Mouse (Mus musculus) cerebellum, postnatal 25 days (tissue): ENCODE data around the gene Ticrr.

Experiments
- DNase-seq, 2 experiments: peaks; one replicate each; pipeline ENCODE4 v3.0.0; 2021; ENCODE audit warnings: mixed read lengths in 2 of 2

The Ticrr gene

DNA sequence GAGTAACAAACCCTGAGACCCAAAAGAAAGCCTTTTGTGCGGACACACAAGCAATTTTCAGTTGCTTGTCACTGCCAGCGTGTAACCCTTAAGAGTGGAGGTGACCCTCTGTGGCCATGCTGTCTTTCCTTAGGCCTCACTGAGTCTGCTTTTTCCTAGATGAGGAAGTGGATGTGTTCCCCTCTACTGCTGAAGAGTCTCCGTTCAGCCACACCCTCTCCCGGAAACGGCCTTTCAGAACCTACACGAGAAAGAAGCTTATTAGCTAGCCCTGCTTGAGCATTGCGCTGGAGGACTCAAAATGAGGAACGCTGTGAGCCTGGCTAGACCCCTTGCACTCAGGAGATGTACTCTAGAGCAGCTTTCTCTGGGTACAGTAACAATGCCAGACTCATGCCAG lies 36.5 kb downstream of the Ticrr start:
- DNase-seq, result no peak

DNA sequence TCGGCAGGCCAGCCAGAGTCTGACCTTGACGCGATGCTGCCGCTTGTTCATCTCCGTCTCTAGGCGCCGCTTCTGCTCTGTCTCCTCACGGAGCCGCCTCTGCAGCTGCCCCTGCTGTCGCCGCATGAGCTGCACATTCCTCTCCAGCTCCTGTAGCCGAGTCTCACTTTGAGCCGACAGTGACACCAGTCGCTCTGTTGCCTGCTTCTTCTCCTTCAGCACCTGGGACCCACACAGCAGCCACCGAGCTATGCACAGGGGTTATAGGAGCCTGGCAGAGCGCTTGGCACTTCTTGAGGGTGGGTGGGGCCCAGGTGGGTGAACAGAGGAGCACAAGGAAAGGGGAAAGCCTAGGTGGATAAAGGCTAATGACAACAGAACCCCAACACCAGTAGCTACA lies 42.8 kb downstream of the Ticrr start:
- DNase-seq, result no peak

DNA sequence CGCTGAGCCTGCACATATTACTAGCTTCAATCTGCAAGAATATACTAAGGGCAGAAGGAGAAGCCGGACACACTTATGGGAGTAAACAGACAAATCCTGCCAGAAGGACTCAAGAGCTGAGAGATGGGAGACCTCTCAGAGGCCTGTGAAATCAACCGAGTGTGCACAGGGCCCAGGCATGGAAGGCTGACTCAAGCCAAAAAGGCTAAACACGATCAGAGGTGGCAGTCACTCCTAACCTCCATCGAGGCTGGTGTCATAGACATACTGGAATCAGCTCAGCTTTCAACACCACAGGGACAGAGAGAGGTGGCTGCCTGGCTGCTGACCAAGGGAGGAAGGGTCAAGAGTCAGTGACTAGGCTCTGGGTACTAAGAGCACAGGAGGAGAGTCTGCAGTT lies 45.2 kb downstream of the Ticrr start:
- DNase-seq, result no peak

DNA sequence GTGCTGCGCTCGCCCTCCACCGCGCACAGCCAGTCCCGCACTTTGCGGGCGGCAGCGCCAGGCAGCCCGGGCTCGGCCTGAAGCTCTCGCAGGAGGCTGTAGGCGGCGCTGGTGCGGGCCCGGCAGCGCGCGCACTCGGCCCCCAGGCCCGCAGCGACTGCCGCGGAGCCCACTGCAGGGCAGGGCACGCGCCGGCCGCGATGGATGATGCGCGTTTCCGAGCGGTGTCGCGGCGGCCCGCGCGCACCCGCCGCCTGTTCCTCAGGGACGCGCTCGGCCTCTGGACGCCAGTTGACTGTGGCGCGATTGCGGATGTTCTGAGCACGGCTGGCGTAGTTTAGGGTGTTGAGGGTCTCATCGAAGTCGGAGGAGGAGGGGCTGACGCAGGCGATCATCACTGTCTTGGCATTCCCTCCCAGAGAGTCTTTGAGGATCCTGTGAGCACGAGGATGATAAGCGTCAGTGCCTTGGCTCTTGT lies 50.2 kb downstream of the Ticrr start:
- peak; percentile 73 to 85 for DNase-seq

DNA sequence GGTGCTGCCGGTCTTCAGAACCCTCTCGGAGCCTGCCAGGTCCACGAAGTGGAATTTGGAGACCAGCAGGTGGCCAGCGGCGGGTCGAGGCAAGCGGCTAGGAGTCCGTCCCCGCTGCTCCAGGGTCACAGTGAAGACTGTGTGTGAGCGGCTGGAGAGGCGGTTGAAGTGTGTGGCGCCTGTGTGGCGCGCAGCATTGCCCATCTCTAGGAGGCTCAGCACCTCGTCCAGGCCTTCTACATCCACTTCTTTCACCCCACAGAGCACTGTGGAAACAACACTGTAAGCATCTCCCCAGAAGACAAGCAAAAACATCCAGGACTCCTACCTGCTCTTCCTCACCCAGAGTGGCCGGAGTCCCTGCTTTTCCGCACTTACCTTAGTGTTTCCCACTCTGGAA lies 50.8 kb downstream of the Ticrr start:
- DNase-seq, result peak; percentile 45

DNA sequence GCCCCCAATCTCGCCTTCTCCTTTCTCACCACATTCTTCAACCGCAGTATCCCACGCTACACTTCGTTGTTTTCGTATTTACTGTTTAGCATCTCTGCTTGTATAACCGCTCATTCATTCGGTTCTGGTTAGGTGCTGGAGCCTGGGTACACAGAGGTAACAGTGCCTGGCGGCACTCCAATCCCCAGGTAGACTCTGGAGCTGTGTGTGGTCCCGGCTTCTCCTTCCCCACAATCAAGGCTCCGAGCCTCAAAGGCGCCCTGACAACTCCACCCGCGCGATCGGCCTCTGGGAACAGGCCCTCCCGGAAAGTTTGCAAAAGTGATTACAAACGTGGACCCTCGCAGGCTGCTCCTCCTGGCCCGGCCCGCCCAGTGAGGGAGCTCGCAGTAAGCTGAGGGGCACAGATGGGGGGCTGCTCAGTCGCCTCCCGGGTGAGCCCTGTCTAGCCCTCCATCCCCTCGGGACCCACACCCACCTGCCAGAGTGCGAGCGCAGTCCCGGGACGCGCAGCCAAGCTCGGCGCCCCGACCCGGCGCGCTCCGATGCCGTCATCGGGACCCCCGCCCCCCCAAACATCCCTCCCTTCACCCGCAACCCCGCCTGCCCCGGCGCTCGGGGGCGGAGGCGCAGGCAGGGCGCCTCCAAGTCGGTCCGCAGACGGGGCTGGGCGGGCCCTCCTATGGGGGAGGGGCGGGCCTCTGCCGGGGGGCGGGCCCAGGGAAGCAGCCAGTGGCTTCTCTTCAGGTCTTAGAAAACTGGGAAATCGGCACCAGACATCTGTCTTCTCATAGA lies 55.4 kb downstream of the Ticrr start, which contains the start of gene Kif7:
Kif7 (minus strand) TSS at position 534 of the 795 bp plus-strand sequence.
- DNase-seq, result peak; percentile 29 to 62

DNA sequence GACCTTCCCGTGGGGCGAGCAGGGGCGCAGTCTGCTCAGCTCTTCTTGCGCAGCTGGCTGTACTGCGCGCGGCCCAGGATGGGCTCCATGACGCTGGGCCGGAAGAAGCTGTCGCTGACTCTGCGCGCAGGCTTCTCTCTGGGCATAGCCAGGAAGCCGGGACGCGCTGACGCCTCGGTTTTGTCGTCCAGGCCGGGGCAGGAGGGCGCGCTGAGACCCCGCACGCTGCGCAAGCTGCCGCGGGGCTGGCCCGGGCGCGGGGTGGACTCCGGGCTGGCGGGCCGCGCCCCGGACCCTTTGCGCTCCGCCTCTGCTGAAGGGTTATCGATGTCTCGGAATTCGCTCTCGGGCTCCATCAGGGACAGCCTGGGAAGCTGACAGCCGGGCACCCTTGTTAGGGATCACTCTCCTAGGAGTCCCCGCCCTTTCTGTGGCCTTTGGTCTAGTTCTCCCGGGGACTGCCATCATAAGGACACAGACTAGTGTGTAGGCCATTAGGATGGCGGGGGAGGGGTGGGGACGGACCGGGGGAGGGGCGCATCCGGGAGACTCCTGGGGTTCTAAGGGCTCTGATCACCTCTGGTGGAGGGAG lies 61.5 kb downstream of the Ticrr start:
- no peak for DNase-seq

DNA sequence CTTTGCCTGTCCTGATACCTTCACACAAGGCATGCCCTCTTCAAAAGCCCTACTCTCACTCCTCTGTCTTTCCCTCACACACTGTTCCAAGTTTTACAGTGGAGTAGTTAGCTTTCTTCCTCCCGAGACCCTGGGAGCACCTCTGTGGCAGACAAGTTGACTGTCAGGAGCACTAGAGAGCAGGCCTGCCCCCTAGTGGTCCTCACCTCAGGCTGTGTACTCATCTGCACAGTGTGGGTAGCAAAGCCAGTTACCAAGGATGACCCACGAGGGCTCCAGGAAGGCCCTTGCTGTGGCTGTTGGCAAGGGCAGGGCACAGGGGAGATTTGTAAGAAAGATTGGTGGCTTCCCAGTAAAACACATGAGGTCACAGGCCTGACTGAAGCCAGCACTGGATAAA lies 67.1 kb downstream of the Ticrr start:
- peak; percentile 29 to 68 for DNase-seq

DNA sequence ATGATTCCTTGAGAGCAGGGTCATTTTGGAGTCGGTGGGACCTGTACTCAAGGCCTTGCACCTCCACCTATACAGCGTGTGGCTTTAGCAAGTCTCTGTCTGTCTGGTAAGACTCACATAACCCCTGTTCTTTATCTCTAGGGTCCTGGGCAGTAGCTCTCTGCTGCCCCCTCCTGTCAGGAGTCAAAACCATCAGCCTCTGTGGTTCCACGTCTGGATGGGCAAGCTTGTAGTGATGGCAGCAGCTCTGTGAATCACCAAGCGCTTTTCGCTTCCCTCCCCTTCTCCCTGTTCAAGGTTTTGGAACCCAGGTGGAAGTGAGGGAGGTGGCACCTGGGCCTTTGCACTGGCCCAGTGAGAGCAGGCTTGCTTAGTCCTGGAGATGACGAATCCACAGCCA lies 68.2 kb downstream of the Ticrr start:
- peak; percentile 34 to 60 for DNase-seq

DNA sequence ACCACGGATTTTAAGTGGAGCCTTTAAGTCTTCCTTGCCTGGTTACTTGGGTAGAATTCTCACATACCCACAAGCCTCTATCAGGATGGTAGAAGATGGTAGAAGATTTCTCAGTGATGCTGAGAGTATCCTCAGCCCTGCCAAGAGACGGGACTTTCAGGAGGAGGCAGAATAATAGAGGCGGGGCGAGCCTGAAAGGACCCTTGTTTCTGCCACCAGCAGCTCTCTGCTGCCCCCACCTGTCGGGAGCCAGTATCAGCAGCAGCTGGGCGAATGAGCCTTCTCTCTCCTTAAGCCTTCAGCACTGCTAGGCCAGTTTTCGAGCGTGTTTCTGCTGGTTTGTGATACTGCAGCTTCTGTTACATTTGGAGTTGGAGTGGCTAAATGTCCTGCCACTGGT lies 69.2 kb downstream of the Ticrr start:
- DNase-seq, result peak; percentile 55 to 75

DNA sequence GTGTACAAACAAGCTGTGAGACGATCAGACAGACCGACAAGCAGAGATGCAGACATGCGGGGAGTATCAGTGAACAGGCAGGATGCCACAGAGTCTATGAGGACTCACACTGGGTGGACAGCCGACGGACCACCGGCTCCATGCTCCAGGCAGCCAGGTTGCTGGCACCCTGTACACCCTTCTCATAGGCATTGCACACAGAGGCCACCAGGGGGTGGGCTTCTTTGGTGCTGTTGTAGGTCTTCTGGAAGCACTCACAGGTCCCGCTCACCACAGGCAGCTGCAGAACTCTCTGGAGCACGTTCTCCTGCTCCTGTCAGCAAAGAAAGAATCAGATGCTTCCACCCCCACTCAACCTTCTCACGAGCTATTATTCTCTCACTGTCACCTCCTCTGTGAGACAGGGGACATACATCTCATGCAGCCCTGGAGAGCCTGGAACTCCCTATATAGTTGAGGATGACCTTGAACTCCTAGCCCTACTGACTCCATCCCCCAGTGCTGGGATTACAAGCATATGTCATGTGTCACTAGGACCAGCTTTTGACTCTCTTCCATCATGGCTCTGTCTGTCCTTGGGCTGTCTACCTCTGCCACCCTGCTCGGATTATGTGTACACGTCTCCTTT lies 69.9 kb downstream of the Ticrr start:
- no peak for DNase-seq

DNA sequence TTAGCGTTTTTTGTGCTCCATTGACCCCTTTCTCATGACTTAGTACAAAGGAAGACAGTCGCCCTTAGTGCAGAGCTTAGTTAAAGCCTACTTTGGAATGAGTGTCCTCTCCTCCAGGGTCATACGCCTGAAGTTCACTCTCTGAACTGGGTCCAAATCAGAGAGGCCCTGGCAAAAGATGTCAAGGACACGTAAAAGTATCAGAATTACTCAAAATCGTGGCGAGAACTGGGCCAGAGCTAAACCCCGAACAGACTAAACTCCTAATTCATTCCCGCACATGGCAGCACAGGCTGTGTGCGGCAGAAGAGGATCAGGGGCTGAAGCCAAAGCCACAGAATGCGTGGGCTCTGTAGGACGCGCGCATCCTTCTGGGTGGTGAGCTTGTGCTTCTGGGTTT lies 71.4 kb downstream of the Ticrr start:
- no peak for DNase-seq

DNA sequence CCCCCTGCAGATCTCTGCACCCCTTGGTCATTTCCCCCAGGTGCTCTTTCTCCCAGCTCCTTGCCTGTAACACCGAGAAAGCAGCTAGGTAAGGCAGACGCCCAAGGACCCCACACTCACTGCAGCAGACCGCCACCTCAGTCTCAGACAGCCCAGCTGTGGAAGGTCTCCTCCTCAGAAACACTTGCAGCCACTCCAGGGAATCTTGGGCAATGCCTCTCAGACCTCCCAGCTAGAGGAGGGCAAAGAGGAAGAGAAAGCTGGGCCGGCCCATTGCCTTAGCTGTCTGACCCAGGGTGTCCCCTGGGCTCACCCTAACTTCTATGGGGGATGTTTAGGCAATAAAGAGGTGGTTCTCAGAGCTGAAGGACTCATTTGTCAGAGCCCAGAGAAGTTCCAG lies 72.6 kb downstream of the Ticrr start, which contains the start of gene Plin1:
Plin1 (minus strand) TSS at position 282 of the 400 bp plus-strand sequence.
- no peak for DNase-seq

DNA sequence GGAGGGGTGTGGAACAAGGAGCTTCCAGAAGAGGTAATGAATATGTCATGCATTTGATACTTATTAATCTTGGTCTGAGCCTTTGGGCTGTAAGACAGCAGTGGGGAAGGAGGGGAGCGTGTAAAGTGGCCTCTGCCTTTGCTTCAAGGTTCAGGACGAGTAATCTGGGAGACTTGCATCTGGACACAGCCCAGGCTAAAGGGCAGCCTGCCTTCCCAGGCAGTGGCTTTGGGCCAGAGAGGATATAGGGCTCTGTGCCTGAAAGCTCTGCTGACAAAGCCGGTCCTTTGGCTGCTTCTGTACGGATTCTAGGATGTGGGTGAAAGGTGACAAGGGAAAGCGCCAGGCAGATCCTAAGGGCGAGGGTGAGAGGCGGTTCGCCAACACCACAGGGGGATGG lies 74.6 kb downstream of the Ticrr start:
- no peak for DNase-seq

DNA sequence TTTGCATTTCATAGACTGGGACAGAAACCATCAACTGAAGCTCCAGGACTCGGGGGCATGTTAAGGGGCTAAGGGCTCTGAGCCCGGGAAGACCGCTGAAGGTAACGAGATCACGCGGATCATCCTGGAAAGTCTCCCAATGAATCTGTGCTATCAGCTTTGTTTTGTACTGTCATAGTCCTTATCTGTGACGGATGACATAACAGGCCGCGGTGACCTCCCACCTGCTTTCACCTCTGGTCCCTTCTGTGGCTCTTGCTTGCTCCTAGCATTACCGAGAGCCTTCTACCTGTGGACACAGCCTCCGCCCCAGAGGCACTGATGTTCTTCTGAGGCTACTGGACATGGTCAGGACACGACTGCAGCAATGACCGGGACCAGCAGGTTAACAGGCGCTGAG lies 76.5 kb downstream of the Ticrr start:
- DNase-seq, result no peak

DNA sequence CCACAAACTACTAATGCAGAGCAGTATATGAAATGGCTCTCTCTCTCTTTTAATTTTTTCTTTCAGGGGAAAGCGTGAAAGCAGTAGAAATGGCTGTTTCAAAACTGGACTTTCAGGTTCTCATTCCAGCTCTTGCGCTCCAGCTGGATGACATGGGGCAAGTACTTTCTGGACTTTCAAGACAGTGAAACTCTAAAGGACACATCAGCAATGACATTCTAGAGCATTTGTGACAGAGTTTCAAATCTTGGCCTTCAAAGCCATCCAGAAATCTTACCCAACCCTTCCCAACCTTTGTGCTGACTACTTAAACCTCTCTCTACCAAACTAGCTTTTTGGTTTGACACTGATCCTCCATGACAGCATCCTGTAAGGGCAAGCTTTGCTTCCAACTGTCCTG lies 78.9 kb downstream of the Ticrr start:
- DNase-seq, result no peak

DNA sequence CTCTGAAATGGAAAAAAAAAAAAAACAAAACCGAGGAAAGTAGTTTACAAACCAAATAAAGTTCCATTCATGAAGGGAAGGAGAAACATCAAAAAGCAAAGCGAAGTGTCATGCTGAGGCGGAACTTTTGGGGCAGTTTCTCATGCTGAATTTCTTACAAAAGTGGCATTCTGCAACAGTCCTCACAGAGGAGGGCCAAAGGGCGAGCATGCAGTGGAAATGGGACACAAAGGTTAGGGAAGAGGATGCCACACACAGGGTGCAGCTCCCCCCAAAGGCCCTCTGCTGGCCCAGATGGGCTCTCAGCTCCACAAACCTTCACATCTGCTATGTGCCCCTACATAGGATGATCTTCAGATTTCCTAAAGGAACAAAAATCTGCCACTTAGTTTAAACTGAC lies 80.3 kb downstream of the Ticrr start:
- no peak for DNase-seq

DNA sequence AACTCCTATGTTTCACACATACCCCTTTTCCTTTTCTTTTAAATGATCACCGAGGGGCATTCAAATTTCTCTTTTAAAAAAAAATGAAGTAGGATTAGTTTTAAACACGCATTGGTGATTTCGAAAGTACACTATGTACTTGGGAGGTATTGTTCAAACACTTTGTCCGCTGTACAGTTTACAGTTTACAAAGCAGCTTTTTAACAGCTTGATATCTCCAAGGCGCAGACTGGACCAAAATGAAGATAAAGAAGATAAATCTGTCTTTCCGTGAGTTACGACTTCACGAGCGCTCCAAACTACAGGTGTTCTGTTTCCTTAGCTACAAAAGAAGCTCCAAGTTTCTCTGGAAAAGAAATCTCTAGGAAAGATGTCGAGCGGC lies 82.3 kb downstream of the Ticrr start:
- DNase-seq, result no peak

DNA sequence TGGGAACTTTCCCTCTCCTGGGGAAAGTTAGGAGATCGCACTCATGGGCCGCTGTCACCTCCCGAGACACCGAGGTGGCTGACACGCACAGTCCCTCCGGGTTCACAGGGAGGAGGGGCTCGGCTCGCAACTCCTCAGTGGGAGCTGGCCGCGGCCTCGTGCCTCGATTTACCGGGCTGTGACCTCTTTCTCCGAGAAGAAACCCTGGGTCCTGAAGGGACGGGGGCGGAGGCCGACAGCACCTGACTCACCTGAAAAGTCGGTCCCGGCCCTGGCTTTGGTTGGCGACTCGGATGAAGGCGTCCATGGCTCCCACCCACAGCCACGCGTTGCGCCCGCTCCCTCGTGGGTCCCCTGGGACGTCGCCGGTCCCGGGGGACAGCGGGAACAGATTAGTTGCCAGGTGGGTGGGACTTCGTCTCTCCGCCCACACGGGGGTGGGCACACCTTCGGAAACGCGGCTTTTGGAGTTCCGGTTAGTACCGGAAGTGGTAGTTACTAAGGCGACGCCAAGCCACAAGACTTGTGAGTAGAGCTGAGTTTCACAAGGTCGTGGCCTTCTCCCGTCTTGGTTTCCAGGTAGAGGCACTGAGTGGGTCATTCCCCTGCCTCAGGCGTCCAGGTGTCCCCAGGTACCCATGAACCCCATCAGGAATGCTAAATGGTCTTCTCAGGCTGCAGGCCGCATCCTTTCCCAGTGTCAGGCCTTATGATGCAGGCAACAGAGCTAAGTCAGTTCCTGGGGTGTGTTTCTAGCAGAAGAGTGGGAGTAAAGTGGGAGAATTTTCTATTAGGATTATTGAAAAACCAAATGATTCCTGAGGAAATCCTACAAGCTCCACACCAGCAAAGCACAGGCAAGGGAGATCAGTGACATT lies 82.9 kb downstream of the Ticrr start, which contains the start of the genes Pex11a and Wdr93:
Pex11a (minus strand) TSS at position 473 of the 878 bp plus-strand sequence.
Wdr93 (plus strand) TSS at position 505 of the 878 bp plus-strand sequence.
- DNase-seq, result peak; percentile 72 to 82

DNA sequence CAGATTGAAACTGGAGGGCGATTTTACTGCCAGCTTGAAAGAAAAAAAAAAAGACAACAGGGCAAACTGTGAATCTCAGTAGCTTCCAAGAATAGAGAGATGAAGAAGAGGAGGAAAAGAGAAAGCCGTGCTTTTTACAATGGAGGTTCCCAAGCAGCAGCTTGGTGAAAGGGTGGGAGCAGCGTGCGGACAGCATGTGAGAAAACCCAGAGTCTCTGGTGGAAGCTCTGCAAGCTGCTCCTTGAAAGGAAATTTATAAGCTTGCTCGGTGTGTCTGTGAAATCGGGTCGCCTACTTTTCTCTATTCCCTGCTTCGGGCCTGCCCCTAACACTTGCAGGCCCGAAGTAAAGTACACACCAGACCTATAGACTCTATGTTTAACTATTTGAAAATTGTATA lies 84.1 kb downstream of the Ticrr start:
- DNase-seq, result no peak

DNA sequence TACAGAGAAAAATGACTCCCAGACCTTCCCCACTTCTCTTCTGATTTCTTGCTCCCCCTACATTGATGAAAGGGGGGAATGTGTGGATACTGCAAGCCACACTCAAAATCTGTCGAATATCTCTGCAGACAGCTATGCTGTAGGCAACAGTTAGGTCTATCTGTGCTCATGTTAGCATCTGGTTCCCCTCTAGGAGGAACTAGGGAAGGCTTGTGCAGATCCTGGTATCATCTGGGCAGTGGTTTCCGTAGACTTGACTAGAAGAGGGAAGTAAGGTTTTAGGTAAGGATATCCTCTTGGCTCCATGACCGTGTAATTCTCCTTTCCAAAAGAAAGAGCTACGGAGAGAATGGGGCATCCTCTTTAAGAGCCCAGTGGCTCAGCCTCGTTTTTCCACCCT lies 84.6 kb downstream of the Ticrr start:
- no peak for DNase-seq

DNA sequence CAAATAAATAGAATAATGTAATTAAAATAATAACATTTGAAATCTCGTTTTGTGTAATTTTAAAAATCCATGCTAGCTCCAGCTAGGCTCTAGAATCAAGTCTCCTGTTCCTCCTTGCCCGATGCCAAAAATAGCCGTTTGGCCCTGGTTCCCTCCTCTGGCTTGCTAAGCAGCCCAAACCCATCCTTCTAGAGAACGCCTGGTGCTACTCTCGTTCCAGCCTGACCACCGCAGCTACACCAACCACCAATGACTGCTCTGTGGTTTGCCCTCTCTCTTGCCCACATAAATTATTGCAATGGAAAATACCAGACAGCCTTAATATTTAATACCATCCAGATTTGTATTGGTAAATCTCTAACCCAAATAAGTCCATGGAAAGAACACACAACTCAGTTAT lies 87.7 kb downstream of the Ticrr start:
- no peak for DNase-seq
